Mouse (Mus musculus) embryonic fibroblast, embryonic 13.5 days (primary cell): ENCODE data around the gene Rap1gds1. TPM values are rescaled to one million over a fixed set of nuclear protein-coding genes. Genes with fewer than 3 reads are reported as not detected.

ENCODE experiments used
- H3K27ac ChIP-seq: 2 replicates; pipeline ENCODE4 v1.5.1; 2012; ENCODE audit warnings: low read length, control low read depth, inconsistent platforms; ENCODE audit not compliant: insufficient read depth
- H3K4me1 ChIP-seq: 2 replicates; pipeline ENCODE4 v1.6.1; 2011; ENCODE audit warnings: low read length; ENCODE audit not compliant: control insufficient read depth, insufficient read depth
- H3K4me3 ChIP-seq: 2 replicates; pipeline ENCODE4 v1.5.1; 2011; ENCODE audit warnings: mild to moderate bottlenecking, control low read depth, low read length; ENCODE audit not compliant: insufficient read depth
- CTCF ChIP-seq: IDR thresholded peaks from 2 replicates; pipeline ENCODE4 v1.5.1; 2011; ENCODE audit warnings: mild to moderate bottlenecking, control low read depth, low read length, moderate library complexity, borderline replicate concordance; ENCODE audit not compliant: insufficient read depth
- POLR2A ChIP-seq: IDR thresholded peaks from 2 replicates; pipeline ENCODE4 v1.6.1; 2011; ENCODE audit warnings: low read depth, mild to moderate bottlenecking, control low read depth, low read length, moderate library complexity
- polyA plus RNA-seq: library from polyadenylated mRNA; stranded (reverse); fragments of >200 nt; gene quantifications from 2 replicates; pipeline ENCODE4 v1.2.4, GENCODE M21; 2011; ENCODE audit warnings: low read depth; ENCODE audit not compliant: missing spikeins, insufficient read length

Rap1gds1 gene
- polyA plus RNA-seq, 1 experiment, result 91.4 TPM

GRCm38 (mm10) chr3:138958527-138958926 is 116.5 kb downstream of the Rap1gds1 start:
- Histone ChIP-seq H3K4me1 (no peaks in the 10 kb centered on the region), H3K4me3 (no peak overlapping the region), H3K27ac (no peak overlapping the region)
- no peak for TF ChIP-seq POLR2A
- no peak for TF ChIP-seq CTCF

GRCm38 (mm10) chr3:138955220-138955619 is 119.8 kb downstream of the Rap1gds1 start:
- TF ChIP-seq POLR2A (no peak), CTCF (no peak)
- Histone ChIP-seq H3K4me1 (no peaks in the 10 kb centered on the region), H3K4me3 (no peak overlapping the region), H3K27ac (no peak overlapping the region)

DNA sequence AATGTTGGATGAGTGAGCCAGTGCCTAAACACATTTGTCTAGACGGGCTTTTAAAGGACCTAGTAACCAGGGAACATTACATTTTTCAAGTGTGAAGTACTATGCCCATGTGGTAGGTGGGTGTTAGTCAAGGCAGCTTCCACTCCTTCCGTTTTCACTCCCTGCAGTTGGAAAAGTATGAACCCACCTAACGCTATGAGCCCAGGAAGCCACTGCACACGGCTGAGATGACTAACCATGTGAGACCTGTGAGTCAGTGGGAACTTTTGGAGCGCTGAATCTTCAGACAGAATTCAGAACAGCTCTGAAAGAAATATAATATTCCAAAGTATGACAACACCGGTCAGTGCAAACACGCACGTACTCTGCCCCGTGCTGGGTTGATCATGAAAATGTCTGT is 125.9 kb downstream of the Rap1gds1 start:
- H3K27ac ChIP-seq, result no peak overlapping the region
- H3K4me3 ChIP-seq, result no peak overlapping the region
- no peak for TF ChIP-seq CTCF
- TF ChIP-seq POLR2A, result no peak
- H3K4me1 ChIP-seq, result no peaks in the 10 kb centered on the region

- H3K27ac ChIP-seq, result no peak overlapping the region
- no peak for TF ChIP-seq POLR2A
- no peak for TF ChIP-seq CTCF
- H3K4me3 ChIP-seq, result no peak overlapping the region
- no peaks in the 10 kb centered on the region for H3K4me1 ChIP-seq
Observed at GRCm38 (mm10) chr3:138945516-138945915, 129.5 kb downstream of the Rap1gds1 start.

GRCm38 (mm10) chr3:138941604-138942003 is 133.4 kb downstream of the Rap1gds1 start:
- no peak for TF ChIP-seq CTCF
- TF ChIP-seq POLR2A, result no peak
- H3K27ac ChIP-seq, result no peak overlapping the region
- H3K4me1 ChIP-seq, result no peaks in the 10 kb centered on the region
- no peak overlapping the region for H3K4me3 ChIP-seq

- TF ChIP-seq POLR2A (no peak), CTCF (no peak)
- H3K27ac ChIP-seq, result no peak overlapping the region
- H3K4me3 ChIP-seq, result no peak overlapping the region
- H3K4me1 ChIP-seq, result no peaks in the 10 kb centered on the region
Observed at GRCm38 (mm10) chr3:138937241-138937640, 137.8 kb downstream of the Rap1gds1 start.

- no peak overlapping the region for H3K27ac ChIP-seq
- TF ChIP-seq CTCF (no peak), POLR2A (no peak)
- no peaks in the 10 kb centered on the region for H3K4me1 ChIP-seq
- no peak overlapping the region for H3K4me3 ChIP-seq
Observed at GRCm38 (mm10) chr3:138936780-138937179, 138.2 kb downstream of the Rap1gds1 start.

DNA sequence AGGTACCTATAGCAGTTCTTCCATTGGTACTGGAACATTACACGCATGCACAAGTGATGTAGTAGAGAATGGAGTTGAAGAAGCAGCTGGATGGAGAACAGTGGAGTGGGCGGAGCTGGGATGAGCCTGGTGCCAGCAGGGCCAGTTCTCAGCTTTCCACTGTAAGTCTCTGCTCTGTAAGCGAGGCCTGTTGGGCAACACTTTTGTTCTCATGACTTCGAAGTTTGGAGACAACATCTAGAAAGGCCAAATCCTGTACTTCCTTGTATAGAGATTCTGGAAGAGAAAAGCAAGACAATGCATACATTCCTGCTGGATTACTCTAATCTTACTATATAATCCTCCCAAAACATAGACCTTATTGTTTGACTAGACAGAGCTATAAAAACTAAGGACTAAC is 147.6 kb downstream of the Rap1gds1 start:
- TF ChIP-seq CTCF (no peak), POLR2A (no peak)
- no peak overlapping the region for H3K27ac ChIP-seq
- H3K4me3 ChIP-seq, result no peak overlapping the region

DNA sequence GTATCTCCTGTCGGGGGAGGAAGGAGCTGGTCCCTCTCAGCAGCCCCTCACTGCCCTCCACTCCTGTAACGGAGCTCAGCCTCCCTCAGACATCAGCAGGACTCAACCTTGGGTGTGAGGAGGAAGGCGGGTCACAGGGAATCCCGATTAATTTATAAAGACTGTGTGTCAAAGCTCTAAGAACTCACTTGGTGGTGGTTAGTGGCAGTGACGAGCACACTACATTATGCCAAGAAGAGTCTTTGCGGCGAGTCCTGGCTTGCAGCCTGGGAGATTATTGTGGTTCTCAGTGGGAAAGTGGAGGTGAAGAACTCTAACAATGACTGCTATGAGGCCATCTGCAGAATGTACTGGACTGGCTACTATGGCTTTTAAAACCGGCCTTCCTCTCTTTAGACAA is 148.8 kb downstream of the Rap1gds1 start:
- Histone ChIP-seq H3K4me3 (no peak overlapping the region), H3K4me1 (no peaks in the 10 kb centered on the region), H3K27ac (no peak overlapping the region)
- TF ChIP-seq POLR2A, result no peak
- TF ChIP-seq CTCF, result no peak

More for the DNA sequence above, 147.6 kb downstream of the Rap1gds1 start:
- no peaks in the 10 kb centered on the region for H3K4me1 ChIP-seq

DNA sequence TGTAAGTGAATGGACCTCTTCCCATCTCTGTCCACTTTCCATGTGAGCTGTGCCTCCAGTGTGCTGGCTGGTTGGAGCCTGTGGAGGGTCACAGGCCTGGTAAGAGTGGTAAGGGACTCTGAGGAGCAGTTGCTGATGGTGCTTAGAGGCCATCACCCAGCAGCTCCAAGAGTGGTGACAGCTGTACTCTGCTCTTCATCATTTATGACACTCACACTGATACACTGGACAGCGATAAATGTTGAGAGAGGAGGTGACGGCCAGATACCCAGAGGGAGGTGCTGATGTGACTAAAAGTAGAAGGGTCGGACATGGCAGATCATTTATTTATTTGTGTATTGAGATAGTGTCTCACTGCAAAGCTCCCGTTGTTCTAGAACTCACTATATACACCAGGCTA is 156.8 kb downstream of the Rap1gds1 start:
- Histone ChIP-seq H3K27ac (no peak overlapping the region), H3K4me3 (no peak overlapping the region), H3K4me1 (peaks cover 9% of the 10 kb centered on the region; the same call in 1 of the 2 replicates)
- TF ChIP-seq CTCF, result no peak
- no peak for TF ChIP-seq POLR2A

GRCm38 (mm10) chr3:138917016-138917415 is 158.0 kb downstream of the Rap1gds1 start:
- TF ChIP-seq POLR2A (no peak), CTCF (no peak)
- Histone ChIP-seq H3K4me3 (no peak overlapping the region), H3K27ac (no peak overlapping the region), H3K4me1 (peaks cover 9% of the 10 kb centered on the region; the same call in 1 of the 2 replicates)
